Mouse (Mus musculus) bone marrow macrophage, adult 2 months (primary cell): ENCODE measurements around the gene Plcl2.

Source experiments
- CTCF ChIP-seq: IDR thresholded peaks from 2 replicates; pipeline ENCODE4 v1.5.1; 2012; ENCODE audit warnings: low read depth, mild to moderate bottlenecking, low read length, moderate library complexity
- POLR2A ChIP-seq: IDR thresholded peaks from 2 replicates; pipeline ENCODE4 v1.6.1; 2012; ENCODE audit warnings: mild to moderate bottlenecking, low read depth, low read length, borderline replicate concordance

DNA sequence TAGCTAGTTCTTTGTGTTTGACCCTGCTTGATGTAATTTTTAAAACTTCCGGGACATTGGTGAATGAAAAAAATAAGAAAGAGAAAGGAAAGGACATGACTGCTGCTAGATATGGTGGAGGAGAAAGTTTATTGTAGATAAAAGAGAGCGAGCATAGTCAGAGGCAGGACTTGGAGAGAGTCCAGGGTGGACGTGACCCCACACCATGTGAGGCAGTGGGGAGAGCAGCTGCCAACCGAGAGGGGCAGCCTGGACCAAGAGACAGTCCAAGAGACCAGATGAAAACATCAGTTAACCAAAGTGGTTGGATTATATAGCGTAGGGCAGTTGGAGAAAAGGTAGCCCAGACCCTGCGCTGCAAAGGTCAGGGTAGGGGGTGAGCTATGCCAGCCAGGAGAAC, 91.0 kb downstream of the Plcl2 start:
- TF ChIP-seq POLR2A: no peak
- TF ChIP-seq CTCF: no peak
